Mouse (Mus musculus): ENCODE measurements at regions not wholly inside any gene's neighbourhood (a gene's known extent, or its start where the extent isn't known, plus 50 kb on each side); places are given as distances from the start of the nearest gene placed in this dataset.

DNA sequence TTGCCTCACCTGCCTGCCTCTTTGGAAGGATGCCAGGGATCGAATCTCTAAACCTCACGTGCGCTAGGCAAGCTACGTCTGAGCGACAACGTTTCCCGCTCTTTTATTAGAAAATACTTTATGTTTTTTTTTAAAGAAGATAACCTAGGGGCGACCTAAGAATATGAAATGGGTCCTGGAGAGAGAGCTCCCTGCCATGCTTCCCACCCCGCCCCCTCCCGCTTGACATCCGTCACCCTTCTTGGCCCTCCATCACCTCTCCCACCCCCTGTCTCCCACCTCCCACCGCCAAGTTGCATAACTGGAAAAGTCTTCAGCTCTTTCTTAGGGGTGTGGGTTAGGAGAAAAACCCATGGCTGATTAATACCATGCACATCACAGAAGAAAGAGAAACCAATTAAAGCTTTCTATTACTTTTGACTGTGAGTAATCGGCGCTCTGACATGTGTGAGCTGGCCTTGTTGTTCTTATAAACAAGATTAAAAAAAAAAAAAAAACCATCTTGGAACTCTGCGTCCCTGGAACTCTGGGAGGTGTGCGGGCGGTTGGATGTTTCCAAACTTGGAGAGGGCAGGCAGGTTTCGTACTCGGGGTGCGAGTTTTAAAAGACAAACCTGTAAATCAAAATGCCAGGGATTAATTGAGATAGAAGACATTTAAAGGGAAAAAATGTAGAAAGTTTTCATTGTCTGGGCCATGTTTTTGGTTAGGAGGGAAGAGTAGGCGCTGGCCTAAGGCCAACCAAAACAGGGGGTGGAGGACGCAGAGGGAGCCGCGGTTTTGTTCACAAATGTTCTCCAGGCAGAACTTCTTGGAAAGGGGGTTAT, 77.8 kb upstream of the Errfi1 start:
- TF ChIP-seq GATA1 (IDR thresholded peaks at IDR 0.05; ENCODE audit: borderline replicate concordance, low read length) (no peak), CTCF (IDR thresholded peaks at IDR 0.05; ENCODE audit: low read depth, low read length) (no peak), TAL1 (conservative IDR thresholded peaks at IDR 0.05; ENCODE audit: low read depth, low read length) (no peak), POLR2AphosphoS5 (IDR thresholded peaks at IDR 0.05; ENCODE audit: insufficient replicate concordance, low read depth, low read length) (no peak), GATA2 (IDR thresholded peaks at IDR 0.05; ENCODE audit: borderline replicate concordance, low read depth, low read length) (no peak)
